Mouse (Mus musculus): Measurements from ENCODE around the gene Gm20422. TPM values are rescaled to one million over a fixed set of nuclear protein-coding genes. Genes with fewer than 3 reads are reported as not detected.
"Not testable (repeated sequence)": the region's sequence is repeated elsewhere in the genome, so short reads cannot be mapped to it uniquely, and the experiment has no call there.

The Gm20422 gene
- total RNA-seq, 2 experiments from 2014 or later = 0.81 to 1.8 TPM

DNA sequence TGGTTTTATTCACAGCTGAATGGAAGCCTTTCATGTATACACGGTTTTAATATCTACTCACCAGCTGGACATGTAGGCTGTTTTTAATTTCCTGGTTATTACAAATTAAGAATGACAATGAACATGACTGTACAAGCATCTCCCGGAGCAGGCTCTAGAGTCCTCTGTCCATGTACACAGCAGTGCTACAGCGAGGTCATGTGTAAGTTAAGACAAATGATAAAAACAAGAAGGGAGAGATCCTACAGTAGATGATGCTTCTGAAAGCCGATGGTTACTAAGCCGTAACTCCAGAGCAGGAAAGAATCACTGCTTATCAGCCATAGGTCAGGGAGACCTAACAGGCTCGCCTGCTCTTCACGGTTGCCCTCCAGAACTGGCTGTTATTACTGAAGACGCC, 61.2 kb downstream of the Gm20422 start:
- DNase-seq (ENCODE audit: low spot score in 2 of 2) = no peak

DNA sequence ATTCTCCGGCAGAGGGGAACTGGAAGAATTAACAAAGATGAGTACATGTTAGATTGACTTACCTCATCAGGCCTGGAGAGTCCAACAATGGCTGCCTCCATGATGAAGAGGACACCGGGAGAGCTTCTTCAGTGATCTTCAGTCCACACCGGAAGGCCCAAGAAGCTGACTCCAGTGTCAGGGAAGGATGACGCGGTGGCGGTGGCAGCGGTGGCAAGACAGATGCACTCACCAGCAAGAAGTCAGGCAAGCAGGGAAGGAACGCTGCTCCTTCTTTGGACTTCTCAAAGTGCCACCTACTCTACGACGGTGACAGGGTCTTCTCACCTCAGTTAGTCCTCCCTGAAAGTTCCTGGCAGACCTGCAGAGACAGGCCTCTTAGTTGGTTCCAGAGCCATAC, 64.1 kb downstream of the Gm20422 start, which contains the start of gene Zfp869:
TSS of gene Zfp869 (minus strand) at position 101 of the 400 bp plus-strand sequence.
- not testable (repeated sequence) for DNase-seq (ENCODE audit: low spot score in 2 of 2)

DNA sequence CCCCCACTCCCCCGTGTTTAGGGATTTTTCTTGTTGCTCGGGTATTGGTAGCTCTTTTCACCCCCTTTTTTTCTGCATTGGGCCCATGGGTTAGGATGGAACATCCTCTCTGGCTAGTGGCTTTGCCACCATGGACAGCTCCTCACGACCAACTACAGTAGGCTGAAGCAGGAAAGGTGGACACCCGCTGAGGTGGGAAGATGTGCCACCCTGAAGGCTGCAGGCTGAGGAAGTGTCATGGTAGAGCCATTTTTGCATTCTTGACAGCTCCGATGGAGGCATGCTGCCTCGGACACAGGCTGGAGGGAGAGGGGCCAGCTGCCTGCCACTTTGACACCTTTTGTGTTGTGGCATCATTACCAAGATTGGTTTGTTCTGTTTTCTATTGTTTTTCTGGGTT, 72.9 kb downstream of the Gm20422 start:
- no peak for DNase-seq (ENCODE audit: low spot score in 2 of 2)

Other genes starting within 250 kb of the Gm20422 start
- 10 to 100 TPM; 16.6 to 19.4 TPM for gene Zfp868, start 149.3 kb downstream of the Gm20422 start, total RNA-seq (2021)
- gene Zfp964, start 120.4 kb downstream of the Gm20422 start, total RNA-seq (2021) = 1 to 10 TPM; 3.6 to 4.1 TPM
- gene Zfp869, start 64.2 kb downstream of the Gm20422 start, total RNA-seq (2021) = 10 to 100 TPM; 14.8 to 16.3 TPM
- gene Zfp963, start 24.9 kb downstream of the Gm20422 start, total RNA-seq (2021) = 1 to 10 TPM; 4.1 to 5.2 TPM
- gene Atp13a1, start 16.3 kb upstream of the Gm20422 start, total RNA-seq (2021) = 10 to 100 TPM; 44.3 to 44.5 TPM
- 10 to 100 TPM; 29.8 to 30.4 TPM for gene Zfp866, start 16.3 kb upstream of the Gm20422 start, total RNA-seq (2021)
- 10 to 100 TPM; 19.2 to 20.5 TPM for gene Gmip, start 33.8 kb upstream of the Gm20422 start, total RNA-seq (2021)
- gene Lpar2, start 47.5 kb upstream of the Gm20422 start, total RNA-seq (2021) = 1 to 10 TPM in 1 of 2 experiments, under 1 TPM in 1; 0.74 to 1.0 TPM
- gene Pbx4, start 57.6 kb upstream of the Gm20422 start, total RNA-seq (2021) = 10 to 100 TPM; 17.1 to 19.7 TPM
- gene Cilp2, start 112.8 kb upstream of the Gm20422 start, total RNA-seq (2021) = 1 to 10 TPM; 1.6 to 2.4 TPM
- gene Tssk6, start 127.3 kb upstream of the Gm20422 start, total RNA-seq (2021) = under 1 TPM; 0.25 to 0.48 TPM
- 100 to 1,000 TPM; 152 to 159 TPM for gene Ndufa13, start 127.7 kb upstream of the Gm20422 start, total RNA-seq (2021)
- gene Yjefn3, start 127.8 kb upstream of the Gm20422 start, total RNA-seq (2021) = 10 to 100 TPM; 19.8 to 24.6 TPM
- 10 to 100 TPM; 30.7 to 38.7 TPM for gene Gatad2a, start 221.5 kb upstream of the Gm20422 start, total RNA-seq (2021)